Mouse (Mus musculus) hindbrain, postnatal 0 days (tissue): ENCODE measurements at regions not wholly inside any gene's neighbourhood (a gene's known extent, or its start where the extent isn't known, plus 50 kb on each side); places are given as distances from the start of the nearest gene placed in this dataset.

Experiments used
- ATAC-seq: fragments of 200-750 bp; cut with Nextera tagmentation; 2 replicates; pipeline ENCODE4 v1.8.0; 2017; ENCODE audit warnings: mild to moderate bottlenecking, moderate TSS enrichment, moderate library complexity
- DNase-seq: peaks from one replicate; pipeline ENCODE4 v3.0.0-alpha.2; 2015; ENCODE audit warnings: low spot score
- H3K27ac ChIP-seq: fragments of 300-500 bp; sonication (generic); 2 replicates; pipeline ENCODE4 v1.5.1; 2014; ENCODE audit warnings: mild to moderate bottlenecking
- H3K27me3 ChIP-seq: fragments of 300-500 bp; sonication (generic); 2 replicates; pipeline ENCODE4 v1.6.1; 2014; ENCODE audit warnings: low read length, mixed read lengths; ENCODE audit not compliant: insufficient read depth
- H3K36me3 ChIP-seq: fragments of 300-500 bp; sonication (generic); 2 replicates; pipeline ENCODE4 v1.6.1; 2014; ENCODE audit warnings: low read length, mixed read lengths; ENCODE audit not compliant: insufficient read depth
- H3K4me1 ChIP-seq: fragments of 300-500 bp; sonication (generic); 2 replicates; pipeline ENCODE4 v1.6.1; 2014; ENCODE audit warnings: antibody characterized with exemption, low read length, mixed read lengths; ENCODE audit not compliant: insufficient read depth
- H3K4me2 ChIP-seq: fragments of 300-500 bp; sonication (generic); 2 replicates; pipeline ENCODE4 v1.6.1; 2014; ENCODE audit warnings: low read depth, mild to moderate bottlenecking, low read length, moderate library complexity, mixed read lengths
- H3K4me3 ChIP-seq: fragments of 300-500 bp; sonication (generic); 2 replicates; pipeline ENCODE4 v1.5.1; 2014; ENCODE audit warnings: low read length
- H3K9ac ChIP-seq: fragments of 300-500 bp; sonication (generic); replicated peaks from 2 replicates; pipeline ENCODE4 v1.6.1; 2014; ENCODE audit warnings: mild to moderate bottlenecking, low read length, moderate library complexity, mixed read lengths
- H3K9me3 ChIP-seq: fragments of 300-500 bp; sonication (generic); 2 replicates; pipeline ENCODE4 v1.6.1; 2016; ENCODE audit warnings: low read length, mixed read lengths
- CTCF ChIP-seq: IDR thresholded peaks from 2 replicates; pipeline ENCODE4 v1.5.1; 2016; ENCODE audit warnings: antibody characterized with exemption, control low read depth, low read depth
- WGBS: fragments of 180-500 bp; shearing (Covaris S2); extraction: QIAGEN DNeasy Blood & Tissue Kit; methylation state at CpG from one replicate; pipeline ENCODE4 v1.1.7; 2014; 5-methylcytosine and 5-hydroxymethylcytosine counted together

DNA sequence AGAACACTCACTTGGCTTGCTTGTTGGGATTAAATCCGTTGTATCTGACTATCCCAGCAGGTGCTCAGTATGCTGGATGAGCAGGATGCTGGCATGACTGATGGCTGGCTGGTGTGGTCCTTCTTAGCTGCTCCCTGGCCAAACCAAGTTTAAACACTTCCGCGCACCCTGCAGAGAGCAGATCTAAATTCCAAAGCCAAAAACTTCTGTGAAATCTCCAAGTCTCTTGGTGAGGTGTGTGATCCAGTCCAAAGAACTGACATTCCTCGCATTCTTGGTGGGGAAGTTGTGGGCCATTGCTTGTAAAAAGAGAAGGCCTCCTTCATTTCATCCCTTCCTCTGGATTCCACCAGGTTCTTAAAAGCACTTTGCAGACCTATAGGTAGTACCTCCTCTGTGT is 1200.9 kb upstream of the A1bg start:
- Histone ChIP-seq H3K27ac (no peak overlapping the region), H3K4me3 (no peak overlapping the region), H3K27me3 (no peaks in the 10 kb centered on the region), H3K36me3 (no peaks in the 10 kb centered on the region), H3K9ac (no peak overlapping the region), H3K4me2 (no peak overlapping the region), H3K4me1 (0 out of 2 replicates have a peak, but pooled peaks cover 6% of the 10 kb centered on the region), H3K9me3 (no peaks in the 10 kb centered on the region)
- no peak for ATAC-seq
- 81% methylated on average over 4 of the region's 4 CpGs for WGBS
- no peak for TF ChIP-seq CTCF
- no peak for DNase-seq

DNA sequence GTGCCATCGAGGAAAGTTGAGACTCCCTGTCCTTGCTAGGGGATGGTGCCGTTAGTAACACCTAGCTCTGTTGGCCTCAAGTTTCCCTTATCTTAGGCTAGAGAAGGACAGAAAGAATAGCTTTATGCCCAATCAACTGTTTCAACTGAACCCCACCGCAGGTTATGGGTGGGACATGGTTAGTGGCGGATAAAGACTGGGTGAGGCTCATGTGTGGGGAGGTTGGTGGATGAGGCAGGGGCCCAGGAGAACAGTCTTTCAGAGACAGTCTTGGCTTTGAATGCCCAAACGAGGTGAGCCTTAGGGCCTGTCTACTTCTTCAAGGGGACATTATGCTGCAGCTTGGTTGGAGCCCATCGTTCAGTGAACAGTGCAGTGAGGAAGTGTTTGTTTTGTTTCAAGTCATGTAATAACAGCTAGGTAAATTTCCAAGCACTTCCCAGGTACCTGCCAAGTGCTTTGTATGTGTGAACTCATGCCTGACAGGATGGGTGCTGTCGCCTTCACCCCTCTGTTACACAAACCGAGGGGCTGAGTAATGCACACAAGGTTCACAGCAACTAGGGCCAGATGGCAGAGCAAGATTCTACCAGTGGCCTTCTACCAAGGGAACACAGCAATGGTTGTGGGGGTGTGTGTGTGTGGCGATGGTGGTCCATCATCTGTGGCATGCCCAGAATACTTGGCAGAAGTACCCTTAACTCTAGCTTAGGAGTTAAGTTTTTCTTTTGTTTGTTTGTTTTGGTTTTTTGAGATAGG is 1199.6 kb upstream of the A1bg start:
- 89% methylated on average over 9 of the region's 9 CpGs for WGBS
- no peak overlapping the region for H3K27ac ChIP-seq
- H3K9ac ChIP-seq = no peak overlapping the region
- DNase-seq (no peak), ATAC-seq (no peak)
- H3K4me1 ChIP-seq = no peaks in the 10 kb centered on the region
- H3K27me3 ChIP-seq = no peaks in the 10 kb centered on the region
- H3K9me3 ChIP-seq = no peaks in the 10 kb centered on the region
- TF ChIP-seq CTCF = no peak
- no peak overlapping the region for H3K4me2 ChIP-seq
- no peak overlapping the region for H3K4me3 ChIP-seq
- no peaks in the 10 kb centered on the region for H3K36me3 ChIP-seq

DNA sequence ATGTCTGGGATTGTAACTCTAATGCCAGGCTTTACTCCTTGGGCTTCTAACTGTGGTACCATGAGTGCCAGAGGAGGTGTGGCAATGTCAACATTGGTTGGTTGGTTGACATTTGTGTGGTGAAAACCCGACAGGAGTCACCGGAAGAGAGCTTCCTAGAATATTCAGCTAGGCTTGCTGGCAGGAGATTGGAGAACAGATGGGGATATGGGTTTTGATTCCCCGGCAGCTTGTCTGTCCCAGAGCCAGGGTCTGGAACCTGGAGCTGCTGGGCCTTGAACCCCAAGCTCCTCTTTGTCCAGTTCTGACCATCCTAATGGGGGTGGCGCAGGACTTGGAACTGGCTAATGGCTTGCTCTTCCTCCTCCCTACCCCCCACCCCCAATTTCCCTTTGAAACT is 1198.9 kb upstream of the A1bg start:
- no peaks in the 10 kb centered on the region for H3K9me3 ChIP-seq
- ATAC-seq (no peak), DNase-seq (no peak)
- no peak overlapping the region for H3K9ac ChIP-seq
- no peak overlapping the region for H3K27ac ChIP-seq
- no peaks in the 10 kb centered on the region for H3K4me1 ChIP-seq
- no peaks in the 10 kb centered on the region for H3K27me3 ChIP-seq
- no peaks in the 10 kb centered on the region for H3K36me3 ChIP-seq
- H3K4me2 ChIP-seq = no peak overlapping the region
- TF ChIP-seq CTCF = no peak
- H3K4me3 ChIP-seq = no peak overlapping the region
- 82% methylated on average over 4 of the region's 4 CpGs for WGBS

DNA sequence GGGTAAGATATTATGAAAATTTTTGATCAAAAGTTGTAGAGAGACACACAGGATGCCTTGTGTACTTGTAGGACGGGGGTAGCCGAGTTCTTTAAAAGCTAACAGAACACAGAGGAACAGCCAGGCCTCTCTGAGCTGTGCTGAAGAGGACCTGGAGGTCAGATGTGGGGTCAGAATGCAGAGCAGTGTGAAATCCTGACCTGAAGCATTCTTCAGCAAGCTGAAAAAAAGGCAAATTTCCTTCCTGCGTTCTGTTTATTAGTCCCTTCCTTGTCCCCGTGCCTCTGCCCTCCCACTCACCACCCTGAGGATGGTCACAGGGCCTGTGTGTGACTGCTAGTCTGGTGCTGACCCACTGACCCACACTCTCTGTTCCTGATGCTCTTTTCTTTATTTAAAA is 1197.9 kb upstream of the A1bg start:
- ATAC-seq = no peak
- WGBS = 32% methylated on average over 4 of the region's 4 CpGs
- H3K4me3 ChIP-seq = no peak overlapping the region

DNA sequence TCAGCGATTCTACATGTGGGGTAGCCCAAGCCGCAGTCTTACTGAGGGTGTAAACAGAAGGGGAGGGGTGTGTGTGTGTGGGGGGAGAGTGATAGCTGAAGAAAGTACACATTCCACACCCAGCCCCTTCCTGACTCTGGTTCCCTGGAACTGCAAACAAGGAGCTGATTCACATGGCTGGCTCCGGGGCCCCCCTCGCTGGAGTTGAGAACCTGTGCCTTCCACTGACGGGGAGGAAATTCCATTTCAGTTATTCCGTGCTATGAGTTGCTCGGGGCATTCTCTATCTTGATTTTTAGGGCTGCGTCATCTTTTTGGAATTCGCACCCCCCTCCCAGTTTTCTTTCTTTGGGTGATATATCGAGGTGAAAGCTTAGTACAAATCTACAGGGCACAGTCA is 1196.2 kb upstream of the A1bg start:
- H3K9me3 ChIP-seq = no peaks in the 10 kb centered on the region
- no peak overlapping the region for H3K9ac ChIP-seq
- no peak for TF ChIP-seq CTCF
- no peak overlapping the region for H3K4me3 ChIP-seq
- no peak overlapping the region for H3K4me2 ChIP-seq
- H3K27me3 ChIP-seq = no peaks in the 10 kb centered on the region
- H3K4me1 ChIP-seq = no peaks in the 10 kb centered on the region
- DNase-seq (no peak), ATAC-seq (no peak)
- no peak overlapping the region for H3K27ac ChIP-seq
- H3K36me3 ChIP-seq = no peaks in the 10 kb centered on the region
- 81% methylated on average over 10 of the region's 10 CpGs for WGBS

More for the DNA sequence above, 1197.9 kb upstream of the A1bg start:
- H3K9ac ChIP-seq = no peak overlapping the region
- H3K36me3 ChIP-seq = no peaks in the 10 kb centered on the region
- no peak for DNase-seq
- TF ChIP-seq CTCF = no peak
- no peaks in the 10 kb centered on the region for H3K9me3 ChIP-seq
- H3K4me2 ChIP-seq = no peak overlapping the region
- no peak overlapping the region for H3K27ac ChIP-seq
- no peaks in the 10 kb centered on the region for H3K27me3 ChIP-seq
- no peaks in the 10 kb centered on the region for H3K4me1 ChIP-seq

DNA sequence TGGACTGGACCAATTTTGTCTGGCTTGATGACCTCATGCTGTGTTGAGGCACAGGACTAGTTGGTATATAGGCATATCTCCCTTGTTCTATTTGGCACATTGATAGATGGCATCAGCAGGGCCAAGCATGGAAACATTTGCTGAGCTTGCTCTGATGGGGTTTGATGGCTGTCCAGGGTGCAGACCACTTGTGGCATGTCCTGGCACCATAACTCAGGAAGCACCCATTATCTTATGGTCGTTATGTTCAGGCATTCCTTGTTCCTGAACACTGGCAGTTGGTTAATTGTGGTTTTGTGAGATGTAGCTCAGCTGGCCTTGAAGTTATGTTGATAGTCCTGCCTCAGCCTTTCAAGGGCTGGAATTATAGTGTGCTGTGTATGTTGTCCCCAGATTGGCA is 1193.4 kb upstream of the A1bg start:
- H3K27me3 ChIP-seq = no peaks in the 10 kb centered on the region
- H3K4me2 ChIP-seq = no peak overlapping the region
- DNase-seq (no peak), ATAC-seq (no peak)
- H3K4me1 ChIP-seq = no peaks in the 10 kb centered on the region
- 81% methylated on average over 1 of the region's 1 CpGs for WGBS
- TF ChIP-seq CTCF = no peak
- H3K9me3 ChIP-seq = no peaks in the 10 kb centered on the region
- H3K9ac ChIP-seq = no peak overlapping the region
- no peaks in the 10 kb centered on the region for H3K36me3 ChIP-seq
- no peak overlapping the region for H3K27ac ChIP-seq
- H3K4me3 ChIP-seq = no peak overlapping the region

DNA sequence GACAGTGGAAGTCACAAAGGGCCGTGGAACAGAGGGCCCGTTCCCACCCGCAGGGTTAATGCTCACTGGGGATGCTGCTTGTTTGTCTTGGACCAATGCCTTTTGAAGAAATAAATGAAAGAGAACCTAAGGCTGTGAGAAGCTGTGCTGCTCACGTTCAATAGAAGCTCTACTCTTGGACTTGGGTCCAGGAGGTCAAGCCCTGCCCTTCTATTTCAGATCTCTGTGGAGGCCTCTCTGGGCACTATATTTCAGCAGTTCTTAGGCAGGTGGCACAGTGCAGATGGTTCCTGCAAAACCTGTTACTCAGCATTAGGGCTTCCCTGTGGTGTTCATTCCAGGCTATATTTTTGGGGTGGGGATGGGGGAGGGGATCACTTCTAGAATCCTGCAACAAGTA is 1192.0 kb upstream of the A1bg start:
- Histone ChIP-seq H3K4me1 (no peaks in the 10 kb centered on the region), H3K27ac (no peak overlapping the region), H3K9ac (no peak overlapping the region), H3K9me3 (no peaks in the 10 kb centered on the region), H3K36me3 (no peaks in the 10 kb centered on the region), H3K27me3 (no peaks in the 10 kb centered on the region), H3K4me2 (no peak overlapping the region), H3K4me3 (no peak overlapping the region)
- WGBS = 69% methylated on average over 4 of the region's 4 CpGs
- no peak for TF ChIP-seq CTCF
- no peak for DNase-seq
- ATAC-seq = no peak
